Mouse (Mus musculus): Measurements from ENCODE around the gene Lcn11. TPM values are rescaled to one million over a fixed set of nuclear protein-coding genes. Genes with fewer than 3 reads are reported as not detected.

Lcn11 gene
- not detected for polyA plus RNA-seq (2017; shearing (Covaris generic))

GRCm38 (mm10) chr2:25776717-25777116, at the start of gene Lcn11:
Lcn11 (plus strand) TSS chr2:25777017.

GRCm38 (mm10) chr2:25736709-25737108, 40.1 kb upstream of the Lcn11 start, which contains the start of gene Obp2b:
Obp2b (plus strand) TSS chr2:25737009.

GRCm38 (mm10) chr2:25765269-25765668, 11.5 kb upstream of the Lcn11 start, which contains the start of gene Lcn3:
Lcn3 (plus strand) TSS chr2:25765569.

GRCm38 (mm10) chr2:25781957-25782356, 5.1 kb downstream of the Lcn11 start, which contains the start of gene Gm13539:
Gm13539 (plus strand) TSS chr2:25782257.

GRCm38 (mm10) chr2:25815748-25816147, 38.9 kb downstream of the Lcn11 start, which contains the start of gene Glt6d1:
Glt6d1 (minus strand) TSS chr2:25815848.

GRCm38 (mm10) chr2:25822806-25823205, 46.0 kb downstream of the Lcn11 start, which contains the start of gene Lcn9:
Lcn9 (plus strand) TSS chr2:25823153.

Other genes with a start within 250 kb of the Lcn11 start
- gene Traf2, start 230.1 kb upstream of the Lcn11 start, polyA plus RNA-seq (2017; shearing (Covaris generic)), result 124 TPM
- 318 TPM for gene Edf1, start 219.2 kb upstream of the Lcn11 start, polyA plus RNA-seq (2017; shearing (Covaris generic))
- 0.45 TPM for gene Mamdc4, start 202.2 kb upstream of the Lcn11 start, polyA plus RNA-seq (2017; shearing (Covaris generic))
- 73.4 TPM for gene Phpt1, start 201.8 kb upstream of the Lcn11 start, polyA plus RNA-seq (2017; shearing (Covaris generic))
- not detected for gene Ajm1, start 195.3 kb upstream of the Lcn11 start, polyA plus RNA-seq (2017; shearing (Covaris generic))
- 17.8 TPM for gene Rabl6, start 168.5 kb upstream of the Lcn11 start, polyA plus RNA-seq (2017; shearing (Covaris generic))
- not detected for gene Ccdc183, start 159.3 kb upstream of the Lcn11 start, polyA plus RNA-seq (2017; shearing (Covaris generic))
- gene Tmem141, start 155.0 kb upstream of the Lcn11 start, polyA plus RNA-seq (2017; shearing (Covaris generic)), result 1.0 TPM
- 16.4 TPM for gene Fcna, start 149.0 kb upstream of the Lcn11 start, polyA plus RNA-seq (2017; shearing (Covaris generic))
- not detected for gene Lcn8, start 123.9 kb upstream of the Lcn11 start, polyA plus RNA-seq (2017; shearing (Covaris generic))
- gene Lcn5, start 119.1 kb upstream of the Lcn11 start, polyA plus RNA-seq (2017; shearing (Covaris generic)), result not detected
- not detected for gene Lcn6, start 100.2 kb upstream of the Lcn11 start, polyA plus RNA-seq (2017; shearing (Covaris generic))
- gene Lcn10, start 94.3 kb upstream of the Lcn11 start, polyA plus RNA-seq (2017; shearing (Covaris generic)), result 0.62 TPM
- not detected for gene Obp2a, start 77.0 kb upstream of the Lcn11 start, polyA plus RNA-seq (2017; shearing (Covaris generic))
- gene Bmyc, start 70.3 kb upstream of the Lcn11 start, polyA plus RNA-seq (2017; shearing (Covaris generic)), result 179 TPM
- not detected for gene Obp2b, start 40.0 kb upstream of the Lcn11 start, polyA plus RNA-seq (2017; shearing (Covaris generic))
- not detected for gene Lcn3, start 11.4 kb upstream of the Lcn11 start, polyA plus RNA-seq (2017; shearing (Covaris generic))
- not detected for gene Gm13539, start 5.2 kb downstream of the Lcn11 start, polyA plus RNA-seq (2017; shearing (Covaris generic))
- not detected for gene Glt6d1, start 38.8 kb downstream of the Lcn11 start, polyA plus RNA-seq (2017; shearing (Covaris generic))
- gene Lcn9, start 46.1 kb downstream of the Lcn11 start, polyA plus RNA-seq (2017; shearing (Covaris generic)), result not detected
- gene Sohlh1, start 70.2 kb downstream of the Lcn11 start, polyA plus RNA-seq (2017; shearing (Covaris generic)), result 0.52 TPM
- gene Kcnt1, start 86.7 kb downstream of the Lcn11 start, polyA plus RNA-seq (2017; shearing (Covaris generic)), result 0.72 TPM
- 3.6 TPM for gene Camsap1, start 206.3 kb downstream of the Lcn11 start, polyA plus RNA-seq (2017; shearing (Covaris generic))
- 29.0 TPM for gene Ubac1, start 244.7 kb downstream of the Lcn11 start, polyA plus RNA-seq (2017; shearing (Covaris generic))

Measured in inflammation-experienced regulatory T-cells, adult 16 weeks (primary cell).